Mouse (Mus musculus): ENCODE measurements around the gene Diaph3. TPM values are rescaled to one million over a fixed set of nuclear protein-coding genes. Genes with fewer than 3 reads are reported as not detected.

Diaph3 gene
- polyA plus RNA-seq, 1 experiment from 2014 or later = 8.5 TPM

DNA sequence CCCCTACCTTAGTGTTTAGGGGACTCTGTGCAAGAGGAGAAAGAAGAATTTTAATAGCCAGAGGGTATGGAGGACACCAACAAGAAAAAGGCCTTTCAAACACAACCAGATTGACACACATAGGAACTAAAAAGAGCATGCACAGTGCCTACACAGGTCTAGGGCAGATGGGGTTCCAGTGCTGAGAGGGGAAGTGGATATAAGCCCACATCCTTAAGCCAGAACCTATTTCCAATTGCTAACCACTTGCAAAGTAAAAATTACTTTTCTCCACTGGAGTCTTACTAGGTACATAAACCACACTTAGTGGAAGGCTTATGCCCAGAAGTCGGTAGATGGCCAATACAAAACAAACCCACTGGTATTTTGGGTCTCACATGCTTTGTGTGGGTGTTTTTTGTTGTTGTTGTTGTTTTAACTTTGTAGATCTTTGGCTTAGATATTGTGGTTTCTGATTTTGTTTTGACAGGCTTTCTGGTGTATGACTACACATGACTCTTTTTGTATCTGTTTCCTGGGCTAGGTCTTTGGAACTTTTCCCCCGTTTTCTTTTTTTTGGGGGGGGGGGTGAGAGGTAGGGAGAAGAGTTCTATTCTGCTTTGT, 426.8 kb downstream of the Diaph3 start:
- H3K27ac ChIP-seq = no peak overlapping the region

DNA sequence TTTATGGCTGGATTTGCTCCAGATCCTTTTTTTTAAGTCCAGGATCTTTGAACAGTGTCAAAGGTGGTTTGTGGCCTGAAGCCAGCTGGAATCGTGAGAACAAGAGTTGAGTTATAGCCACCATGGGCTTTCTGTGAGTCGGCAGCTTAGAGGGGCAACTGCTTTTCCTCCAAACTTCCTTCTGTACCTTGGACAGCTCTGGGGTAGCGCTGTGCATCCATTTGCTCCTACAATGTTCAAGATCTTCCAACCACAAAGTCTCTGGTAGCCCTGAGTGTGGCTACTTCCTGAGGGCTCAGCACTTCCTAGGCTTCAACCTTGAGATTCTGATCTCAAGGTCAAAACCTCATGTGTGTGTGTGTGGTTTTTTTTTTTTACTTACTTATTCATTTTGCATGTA, 437.0 kb downstream of the Diaph3 start:
- ATAC-seq (ENCODE audit: low FRiP score) = no peak
- H3K4me2 ChIP-seq (replicated peaks) = no peak overlapping the region
- 85% methylated on average over 3 of the region's 3 CpGs for WGBS

More for the DNA sequence above, 426.8 kb downstream of the Diaph3 start:
- Histone ChIP-seq H3K36me3 (no peaks in the 10 kb centered on the region), H3K9ac (no peak overlapping the region), H3K4me3 (no peak overlapping the region), H3K27me3 (no peaks in the 10 kb centered on the region), H3K4me1 (no peaks in the 10 kb centered on the region), H3K4me2 (replicated peaks) (no peak overlapping the region), H3K9me3 (replicated peaks) (no peaks in the 10 kb centered on the region)
- no peak for ATAC-seq (ENCODE audit: low FRiP score)
- WGBS = 92% methylated on average over 2 of the region's 2 CpGs

DNA sequence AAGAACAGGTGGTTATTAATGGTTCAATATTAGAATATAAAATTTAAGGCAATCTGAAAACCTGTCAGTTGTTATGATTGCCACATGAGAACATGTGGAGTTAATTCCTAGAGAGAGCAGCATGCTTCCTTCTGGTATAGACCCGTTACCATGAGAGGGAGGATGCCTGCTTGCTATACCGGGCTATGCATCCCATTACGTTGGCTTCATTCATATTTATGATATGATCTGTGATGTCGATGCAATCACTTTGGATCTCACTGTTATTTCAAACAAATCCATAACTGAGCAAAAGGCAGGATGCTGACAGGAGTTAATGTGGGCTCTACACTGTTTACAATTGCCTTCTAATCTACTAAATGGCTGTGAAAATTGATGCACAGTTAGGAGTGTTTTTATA, 439.9 kb downstream of the Diaph3 start:
- H3K36me3 ChIP-seq = no peaks in the 10 kb centered on the region
- no peak overlapping the region for H3K4me2 ChIP-seq (replicated peaks)
- H3K27ac ChIP-seq = no peak overlapping the region
- H3K4me3 ChIP-seq = no peak overlapping the region
- WGBS = 67% methylated on average over 4 of the region's 4 CpGs
- no peaks in the 10 kb centered on the region for H3K4me1 ChIP-seq
- no peak for ATAC-seq (ENCODE audit: low FRiP score)
- H3K9me3 ChIP-seq (replicated peaks) = no peaks in the 10 kb centered on the region
- no peaks in the 10 kb centered on the region for H3K27me3 ChIP-seq
- no peak overlapping the region for H3K9ac ChIP-seq

More for the DNA sequence above, 437.0 kb downstream of the Diaph3 start:
- Histone ChIP-seq H3K9me3 (replicated peaks) (no peaks in the 10 kb centered on the region), H3K4me1 (no peaks in the 10 kb centered on the region), H3K9ac (no peak overlapping the region), H3K27ac (no peak overlapping the region), H3K27me3 (no peaks in the 10 kb centered on the region), H3K36me3 (no peaks in the 10 kb centered on the region), H3K4me3 (no peak overlapping the region)

DNA sequence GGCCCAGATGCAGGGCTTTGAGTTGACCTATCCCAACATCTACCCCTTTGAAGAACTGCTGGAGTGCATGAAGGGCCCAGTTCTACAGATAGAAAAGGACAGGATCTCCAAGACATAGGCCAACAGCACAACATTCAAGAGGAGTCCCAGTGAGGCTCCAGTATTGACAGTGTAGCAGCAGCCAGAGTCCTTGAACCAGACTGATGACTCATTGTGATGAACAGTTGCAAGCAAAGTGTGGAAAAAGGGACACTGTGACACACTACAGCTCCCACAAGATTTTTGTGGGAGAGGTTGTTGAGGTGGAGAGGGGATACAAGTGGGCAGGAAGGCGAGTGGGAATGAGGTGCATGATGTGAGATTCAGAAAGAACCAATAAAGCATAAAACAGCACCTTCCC, 443.1 kb downstream of the Diaph3 start:
- Histone ChIP-seq H3K9me3 (replicated peaks) (no peaks in the 10 kb centered on the region), H3K4me2 (replicated peaks) (no peak overlapping the region), H3K27ac (no peak overlapping the region), H3K36me3 (no peaks in the 10 kb centered on the region), H3K27me3 (no peaks in the 10 kb centered on the region), H3K4me3 (no peak overlapping the region), H3K9ac (no peak overlapping the region), H3K4me1 (no peaks in the 10 kb centered on the region)
- 86% methylated on average over 1 of the region's 1 CpGs for WGBS
- ATAC-seq (ENCODE audit: low FRiP score) = no peak

DNA sequence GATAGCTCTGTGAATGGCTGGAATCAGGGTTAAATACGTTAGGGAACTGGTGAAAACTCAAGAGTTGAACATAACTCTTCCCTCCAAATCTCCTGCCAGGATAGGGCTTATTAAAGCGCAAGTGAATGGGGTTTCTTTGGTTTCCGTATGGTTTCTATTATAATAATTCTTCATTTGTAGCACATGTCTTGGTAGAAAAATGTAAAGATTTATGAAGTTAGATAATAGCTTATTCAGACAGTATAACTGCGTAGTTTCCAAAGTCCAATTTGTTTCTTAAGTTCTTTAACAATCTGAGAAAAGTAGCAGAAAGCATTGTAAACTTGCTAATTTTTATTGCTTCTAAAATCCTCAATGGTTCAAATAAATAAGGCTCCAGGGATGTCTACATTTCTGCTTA, 448.3 kb downstream of the Diaph3 start:
- Histone ChIP-seq H3K9ac (no peak overlapping the region), H3K36me3 (no peaks in the 10 kb centered on the region), H3K27me3 (no peaks in the 10 kb centered on the region), H3K27ac (no peak overlapping the region), H3K4me1 (no peaks in the 10 kb centered on the region), H3K4me2 (replicated peaks) (no peak overlapping the region), H3K9me3 (replicated peaks) (no peaks in the 10 kb centered on the region), H3K4me3 (no peak overlapping the region)
- 79% methylated on average over 4 of the region's 4 CpGs for WGBS
- no peak for ATAC-seq (ENCODE audit: low FRiP score)

DNA sequence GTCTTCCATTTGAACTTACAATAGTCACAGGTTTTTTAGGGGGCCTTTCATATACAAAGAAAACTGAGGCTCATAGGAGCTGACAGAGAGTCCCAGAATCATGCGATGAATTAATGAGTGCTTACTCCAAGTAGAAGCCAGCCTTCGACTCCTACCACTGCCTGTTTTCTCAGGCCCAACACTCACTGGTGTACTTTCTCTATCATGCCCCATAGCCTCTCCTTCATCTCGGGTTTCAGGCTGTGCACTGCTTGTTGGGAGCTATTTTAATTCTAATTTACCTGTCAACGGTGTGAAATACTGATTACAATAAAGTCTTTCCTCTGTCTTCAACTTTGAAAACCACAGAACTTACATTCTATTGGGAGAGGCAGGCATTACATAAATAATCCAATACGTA, 449.7 kb downstream of the Diaph3 start:
- H3K4me2 ChIP-seq (replicated peaks) = no peak overlapping the region
- H3K9ac ChIP-seq = no peak overlapping the region
- H3K27me3 ChIP-seq = no peaks in the 10 kb centered on the region
- no peak overlapping the region for H3K4me3 ChIP-seq
- WGBS = 61% methylated on average over 5 of the region's 5 CpGs
- H3K36me3 ChIP-seq = no peaks in the 10 kb centered on the region
- H3K27ac ChIP-seq = no peak overlapping the region
- no peak for ATAC-seq (ENCODE audit: low FRiP score)
- H3K4me1 ChIP-seq = no peaks in the 10 kb centered on the region
- H3K9me3 ChIP-seq (replicated peaks) = no peaks in the 10 kb centered on the region

DNA sequence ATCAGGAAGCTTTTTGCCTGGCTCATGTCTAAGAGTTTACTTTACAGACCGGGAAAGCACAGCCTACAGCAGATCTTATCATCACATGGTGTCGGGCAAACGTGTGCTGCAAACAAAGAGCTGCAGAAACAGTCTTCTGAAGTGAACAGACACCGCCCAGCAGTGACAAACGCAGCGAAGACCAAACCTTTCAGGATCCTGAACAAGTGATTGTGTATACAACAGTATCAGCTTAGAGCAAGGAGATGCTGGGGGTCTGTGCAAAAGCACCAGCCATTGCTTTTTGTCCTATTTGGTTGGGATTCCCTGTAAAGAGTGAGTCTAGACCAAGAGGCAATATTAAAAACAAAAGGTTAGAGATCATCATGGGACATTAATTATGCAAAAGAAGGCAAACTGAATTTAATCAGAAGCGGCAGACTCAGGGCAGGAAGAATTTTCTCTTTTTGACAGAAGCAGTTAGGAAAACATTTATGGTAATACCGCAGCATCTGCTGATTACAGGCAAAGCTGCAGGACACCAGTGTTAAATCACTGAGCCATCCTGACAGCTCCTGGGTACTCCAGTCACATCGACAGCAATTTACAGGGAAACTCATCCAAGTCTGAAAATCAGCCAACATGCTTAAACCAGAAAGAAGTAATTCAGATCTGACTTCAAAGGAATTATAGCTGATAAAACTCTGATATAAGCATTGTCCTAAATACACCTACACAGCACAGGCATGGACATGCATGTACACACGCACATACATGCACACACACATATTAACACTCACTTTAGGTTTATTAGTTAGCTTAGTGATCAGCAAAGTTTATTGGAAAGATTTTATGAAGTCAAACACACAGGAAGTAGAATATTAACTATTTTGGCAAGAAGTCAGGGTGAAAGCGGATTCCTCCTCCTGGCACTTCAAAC, 456.2 kb downstream of the Diaph3 start:
- H3K4me3 ChIP-seq = no peak overlapping the region
- H3K36me3 ChIP-seq = no peaks in the 10 kb centered on the region
- no peaks in the 10 kb centered on the region for H3K27me3 ChIP-seq
- no peak overlapping the region for H3K9ac ChIP-seq
- WGBS = 46% methylated on average over 11 of the region's 11 CpGs
- ATAC-seq (ENCODE audit: low FRiP score) = peak; percentile 74; the same call in 1 of the 2 replicates
- peak overlapping the region; percentile 79 for H3K27ac ChIP-seq
- peaks cover 12% of the 10 kb centered on the region for H3K4me1 ChIP-seq
- H3K9me3 ChIP-seq (replicated peaks) = no peaks in the 10 kb centered on the region
- H3K4me2 ChIP-seq (replicated peaks) = peak overlapping the region; percentile 27

DNA sequence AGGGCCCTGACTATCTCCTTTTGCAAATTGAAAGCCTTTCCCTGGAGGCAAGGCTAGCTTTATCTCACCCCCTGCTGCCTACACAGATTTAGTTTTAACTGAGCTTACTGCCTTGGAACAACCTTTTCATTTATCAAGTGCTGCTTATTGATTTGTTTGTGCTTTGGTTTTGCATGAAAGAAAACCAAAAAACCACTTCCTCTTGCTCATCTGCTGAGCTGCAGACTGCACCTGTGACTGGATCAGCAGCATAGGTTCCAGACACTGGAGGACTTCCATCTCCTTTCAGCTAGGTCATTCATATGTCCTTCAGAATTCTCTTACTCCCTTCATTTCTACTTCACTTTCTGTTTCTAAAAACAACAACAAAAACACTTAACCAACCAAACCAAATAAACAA, 459.1 kb downstream of the Diaph3 start:
- Histone ChIP-seq H3K36me3 (no peaks in the 10 kb centered on the region), H3K9ac (no peak overlapping the region), H3K4me1 (peaks cover 13% of the 10 kb centered on the region), H3K4me3 (no peak overlapping the region), H3K9me3 (replicated peaks) (no peaks in the 10 kb centered on the region), H3K27me3 (no peaks in the 10 kb centered on the region), H3K4me2 (replicated peaks) (no peak overlapping the region), H3K27ac (no peak overlapping the region)
- ATAC-seq (ENCODE audit: low FRiP score) = no peak

DNA sequence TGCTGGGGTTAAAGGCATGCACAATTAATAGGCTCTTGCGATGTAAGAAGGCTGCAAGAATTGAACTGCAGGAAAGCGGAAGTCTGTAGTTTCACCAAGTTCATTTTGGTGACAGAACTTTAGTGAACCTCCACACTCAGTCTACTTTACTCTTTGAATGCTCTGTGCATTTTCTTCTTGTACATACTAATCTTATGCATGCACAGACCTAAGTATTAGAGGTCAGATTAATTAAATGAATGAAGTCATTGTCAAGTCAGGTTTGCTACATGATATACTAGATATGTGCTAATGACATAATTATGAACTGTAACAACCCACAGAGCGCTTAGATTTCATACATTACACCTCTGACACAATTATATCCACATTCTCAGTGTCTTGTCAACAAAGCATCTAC, 462.0 kb downstream of the Diaph3 start:
- ATAC-seq (ENCODE audit: low FRiP score) = no peak
- no peak overlapping the region for H3K4me3 ChIP-seq
- 98% methylated on average over 3 of the region's 3 CpGs for WGBS
- no peaks in the 10 kb centered on the region for H3K27me3 ChIP-seq
- no peaks in the 10 kb centered on the region for H3K9me3 ChIP-seq (replicated peaks)
- no peak overlapping the region for H3K9ac ChIP-seq
- H3K4me2 ChIP-seq (replicated peaks) = no peak overlapping the region
- H3K27ac ChIP-seq = no peak overlapping the region
- H3K4me1 ChIP-seq = 0 out of 2 replicates have a peak, but pooled peaks cover 6% of the 10 kb centered on the region
- H3K36me3 ChIP-seq = no peaks in the 10 kb centered on the region

DNA sequence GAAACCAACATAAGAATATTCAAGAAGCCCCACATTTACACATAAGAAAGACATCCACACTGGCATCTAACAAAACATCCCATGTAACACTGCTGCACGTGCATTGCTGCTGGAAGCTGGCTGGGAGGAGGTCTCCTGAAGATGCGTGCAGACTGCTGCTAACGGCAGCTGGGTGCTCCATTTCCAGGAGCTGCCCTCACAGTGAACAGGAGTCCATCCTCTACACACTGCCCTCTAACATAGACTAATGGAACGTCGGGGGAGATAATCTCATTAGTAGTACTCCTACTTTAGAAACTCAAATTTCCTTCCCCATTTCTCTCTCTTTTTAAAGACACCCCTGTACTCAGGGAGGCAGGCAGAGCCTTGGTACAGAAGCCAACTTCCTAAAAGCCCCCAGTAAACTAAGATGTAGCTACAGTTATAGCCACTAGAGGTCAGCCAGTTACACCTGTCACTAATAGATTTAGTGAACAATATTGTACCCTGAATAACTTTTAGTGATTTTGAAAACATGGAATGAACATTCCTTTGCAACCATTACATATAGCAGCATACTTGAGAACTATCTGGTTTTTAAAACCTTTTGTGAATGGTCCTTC, 462.8 kb downstream of the Diaph3 start:
- no peaks in the 10 kb centered on the region for H3K27me3 ChIP-seq
- H3K4me2 ChIP-seq (replicated peaks) = no peak overlapping the region
- WGBS = 57% methylated on average over 5 of the region's 5 CpGs
- H3K4me3 ChIP-seq = no peak overlapping the region
- H3K36me3 ChIP-seq = no peaks in the 10 kb centered on the region
- 0 out of 2 replicates have a peak, but pooled peaks have one; percentile 48 for ATAC-seq (ENCODE audit: low FRiP score)
- 0 out of 2 replicates have a peak, but pooled peaks cover 6% of the 10 kb centered on the region for H3K4me1 ChIP-seq
- H3K9ac ChIP-seq = no peak overlapping the region
- no peak overlapping the region for H3K27ac ChIP-seq
- no peaks in the 10 kb centered on the region for H3K9me3 ChIP-seq (replicated peaks)

DNA sequence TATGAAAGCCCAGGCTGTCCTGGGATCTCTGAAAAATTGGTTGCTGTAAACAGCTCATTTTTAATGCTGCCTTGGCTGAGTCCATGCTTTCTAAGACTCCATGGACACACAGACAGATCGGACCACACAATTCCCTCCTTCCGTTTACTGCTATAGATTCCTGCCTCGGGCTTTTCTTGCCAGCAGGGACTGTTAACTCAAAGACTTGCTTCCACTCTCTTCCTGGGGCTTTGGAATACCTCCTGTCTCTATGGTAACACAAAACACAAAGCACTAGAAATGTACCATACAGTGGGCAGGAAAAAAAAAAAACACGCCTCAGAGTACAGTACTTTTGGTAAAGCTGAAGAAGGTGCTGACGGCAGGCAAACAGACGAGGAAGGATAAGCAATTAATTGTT, 464.0 kb downstream of the Diaph3 start:
- WGBS = 28% methylated on average over 6 of the region's 6 CpGs
- Histone ChIP-seq H3K36me3 (no peaks in the 10 kb centered on the region), H3K4me1 (0 out of 2 replicates have a peak, but pooled peaks cover 6% of the 10 kb centered on the region), H3K4me2 (replicated peaks) (no peak overlapping the region), H3K4me3 (no peak overlapping the region), H3K9ac (no peak overlapping the region), H3K9me3 (replicated peaks) (no peaks in the 10 kb centered on the region), H3K27me3 (no peaks in the 10 kb centered on the region), H3K27ac (no peak overlapping the region; the same call in 1 of the 2 replicates)
- ATAC-seq (ENCODE audit: low FRiP score) = peak; percentile 66

DNA sequence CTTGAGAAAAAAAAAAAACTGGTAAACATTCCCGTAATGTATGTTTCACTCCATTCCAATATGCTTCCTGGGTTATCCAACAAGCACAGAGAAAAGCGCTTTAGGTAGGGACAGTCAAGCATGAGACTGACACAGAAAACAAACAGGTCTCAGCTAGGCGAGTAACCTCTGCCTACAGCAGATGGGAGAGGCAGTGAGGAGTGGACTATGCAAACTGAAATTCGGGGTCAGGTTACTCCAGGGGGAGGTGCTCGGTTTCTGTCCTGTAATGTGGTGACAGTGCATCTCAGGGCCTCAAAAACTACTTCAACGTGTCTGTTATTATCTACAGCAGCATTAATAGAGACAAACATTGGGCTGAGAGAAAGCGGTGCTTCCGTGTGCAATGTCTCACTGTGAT, 465.7 kb downstream of the Diaph3 start:
- no peak overlapping the region for H3K4me3 ChIP-seq
- H3K4me2 ChIP-seq (replicated peaks) = no peak overlapping the region
- no peak for ATAC-seq (ENCODE audit: low FRiP score)
- H3K27ac ChIP-seq = no peak overlapping the region
- H3K9me3 ChIP-seq (replicated peaks) = no peaks in the 10 kb centered on the region
- no peaks in the 10 kb centered on the region for H3K36me3 ChIP-seq
- 0 out of 2 replicates have a peak, but pooled peaks cover 6% of the 10 kb centered on the region for H3K4me1 ChIP-seq
- no peak overlapping the region for H3K9ac ChIP-seq
- 69% methylated on average over 8 of the region's 8 CpGs for WGBS
- H3K27me3 ChIP-seq = no peaks in the 10 kb centered on the region
